Mouse (Mus musculus) cerebellum, adult 2 months (tissue): ENCODE measurements around the gene Manba.

Source experiments
- CTCF ChIP-seq: fragments of 200-500 bp; IDR thresholded peaks from 2 replicates; pipeline ENCODE4 v1.5.1; 2011; ENCODE audit warnings: low read depth, mild to moderate bottlenecking, control low read depth, low read length, moderate library complexity, borderline replicate concordance; ENCODE audit not compliant: insufficient read depth
- POLR2A ChIP-seq: fragments of 200-500 bp; IDR thresholded peaks from 2 replicates; pipeline ENCODE4 v1.6.1; 2011; ENCODE audit warnings: low read length, control low read depth, borderline replicate concordance; ENCODE audit not compliant: insufficient read depth

GRCm38 (mm10) chr3:135552874-135553273 lies 67.5 kb downstream of the Manba start:
- no peak for TF ChIP-seq CTCF
- TF ChIP-seq POLR2A = no peak
